Mouse (Mus musculus): ENCODE measurements around the gene Sigirr. TPM values are rescaled to one million over a fixed set of nuclear protein-coding genes. Genes with fewer than 3 reads are reported as not detected.

Sigirr gene
- polyA plus RNA-seq, 1 experiment from 2014 or later, result 2.8 TPM

DNA sequence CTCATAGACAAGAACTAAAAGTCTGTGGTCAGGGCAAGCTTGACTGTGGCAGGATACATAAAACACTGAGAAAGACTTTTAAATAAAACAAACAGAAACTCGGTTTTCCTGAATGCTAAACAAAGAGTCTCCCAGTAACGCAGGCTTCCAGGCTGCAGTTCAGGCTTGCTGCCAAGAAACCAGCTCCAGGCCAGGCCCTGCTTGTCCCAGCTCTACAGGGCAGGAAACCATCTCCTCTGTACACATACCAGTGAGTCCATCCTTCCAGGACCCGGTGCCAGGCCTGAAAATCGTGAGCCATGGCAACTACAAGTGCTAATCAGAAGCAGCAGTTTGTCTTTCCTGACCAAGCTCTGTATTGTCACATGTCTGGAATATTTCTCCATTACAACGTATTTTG lies 58.7 kb downstream of the Sigirr start:
- ATAC-seq (ENCODE audit: insufficient number of reproducible peaks, insufficient read depth, low FRiP score, low read depth), result peak; percentile 90; the same call in 1 of the 2 replicates
- Histone ChIP-seq H3K4me3 (ENCODE audit: control insufficient read depth in 1 of 2, insufficient read depth in 1 of 2, low read depth in 1 of 2, low read length in 2 of 2) (no peak overlapping the region), H3K27me3 (ENCODE audit: control insufficient read depth, insufficient read depth, low read length) (no peaks in the 10 kb centered on the region), H3K4me2 (ENCODE audit: low read length) (peak overlapping the region; percentile 36), H3K9ac (ENCODE audit: low read length) (peak overlapping the region; percentile 55; the same call in 1 of the 2 replicates), H3K4me1 (ENCODE audit: control insufficient read depth in 2 of 2, insufficient read depth in 2 of 2, low read length in 2 of 2) (peaks cover 2 to 7% of the 10 kb centered on the region in 2 experiments; a peak in 3 of 4 replicates), H3K36me3 (ENCODE audit: control insufficient read depth, insufficient read depth, low read length) (no peaks in the 10 kb centered on the region), H3K9me3 (ENCODE audit: control insufficient read depth, low read length) (no peaks in the 10 kb centered on the region), H3K27ac (replicated peaks in 1 of 2; ENCODE audit: control insufficient read depth in 1 of 2, insufficient read depth in 1 of 2, low read depth in 2 of 2, low read length in 2 of 2) (peak overlapping the region; percentile 80 to 81)
- 12% methylated on average over 5 of the region's 5 CpGs for WGBS

Other genes with a start within 250 kb of the Sigirr start
- gene Gm45785, start 244.2 kb downstream of the Sigirr start, polyA plus RNA-seq (2014; fragmentation: Nextera tagmentation; extraction: Ambion mirVana), result not detected in 2 replicates
- 40.5 and 42.8 TPM in 2 replicates for gene Ric8a, start 243.6 kb downstream of the Sigirr start, polyA plus RNA-seq (2014; fragmentation: Nextera tagmentation; extraction: Ambion mirVana)
- 35.0 and 39.5 TPM in 2 replicates for gene Bet1l, start 243.0 kb downstream of the Sigirr start, polyA plus RNA-seq (2014; fragmentation: Nextera tagmentation; extraction: Ambion mirVana)
- 55.4 and 120 TPM in 2 replicates for gene Psmd13, start 218.6 kb downstream of the Sigirr start, polyA plus RNA-seq (2014; fragmentation: Nextera tagmentation; extraction: Ambion mirVana)
- 48.4 and 57.2 TPM in 2 replicates for gene Sirt3, start 218.3 kb downstream of the Sigirr start, polyA plus RNA-seq (2014; fragmentation: Nextera tagmentation; extraction: Ambion mirVana)
- gene Cox8b, start 200.1 kb downstream of the Sigirr start, polyA plus RNA-seq (2014; fragmentation: Nextera tagmentation; extraction: Ambion mirVana), result 375 and 378 TPM in 2 replicates
- not detected in 2 replicates for gene Nlrp6, start 179.7 kb downstream of the Sigirr start, polyA plus RNA-seq (2014; fragmentation: Nextera tagmentation; extraction: Ambion mirVana)
- 11.4 and 13.0 TPM in 2 replicates for gene Pgghg, start 159.2 kb downstream of the Sigirr start, polyA plus RNA-seq (2014; fragmentation: Nextera tagmentation; extraction: Ambion mirVana)
- gene Ifitm5, start 150.3 kb downstream of the Sigirr start, polyA plus RNA-seq (2014; fragmentation: Nextera tagmentation; extraction: Ambion mirVana), result 0.65 and 0.82 TPM in 2 replicates
- gene Gm45717, start 144.6 kb downstream of the Sigirr start, polyA plus RNA-seq (2014; fragmentation: Nextera tagmentation; extraction: Ambion mirVana), result not detected in 2 replicates
- 615 and 692 TPM in 2 replicates for gene Ifitm2, start 144.6 kb downstream of the Sigirr start, polyA plus RNA-seq (2014; fragmentation: Nextera tagmentation; extraction: Ambion mirVana)
- 7.4 and 8.3 TPM in 2 replicates for gene Ifitm1, start 133.4 kb downstream of the Sigirr start, polyA plus RNA-seq (2014; fragmentation: Nextera tagmentation; extraction: Ambion mirVana)
- 89.6 and 105 TPM in 2 replicates for gene Ifitm3, start 89.8 kb downstream of the Sigirr start, polyA plus RNA-seq (2014; fragmentation: Nextera tagmentation; extraction: Ambion mirVana)
- 0.43 and 0.97 TPM in 2 replicates for gene Ifitm6, start 82.6 kb downstream of the Sigirr start, polyA plus RNA-seq (2014; fragmentation: Nextera tagmentation; extraction: Ambion mirVana)
- gene Gm17387, start 71.4 kb downstream of the Sigirr start, polyA plus RNA-seq (2014; fragmentation: Nextera tagmentation; extraction: Ambion mirVana), result not detected in 2 replicates
- 0.27 and 0.66 TPM in 2 replicates for gene B4galnt4, start 39.5 kb downstream of the Sigirr start, polyA plus RNA-seq (2014; fragmentation: Nextera tagmentation; extraction: Ambion mirVana)
- gene Pkp3, start 22.4 kb downstream of the Sigirr start, polyA plus RNA-seq (2014; fragmentation: Nextera tagmentation; extraction: Ambion mirVana), result 0.23 TPM in 1 of 2 replicates, not detected in the other
- 0.34 TPM in 1 of 2 replicates, not detected in the other for gene Ano9, start 17.2 kb upstream of the Sigirr start, polyA plus RNA-seq (2014; fragmentation: Nextera tagmentation; extraction: Ambion mirVana)
- 51.8 and 65.6 TPM in 2 replicates for gene Ptdss2, start 21.8 kb upstream of the Sigirr start, polyA plus RNA-seq (2014; fragmentation: Nextera tagmentation; extraction: Ambion mirVana)
- gene Rnh1, start 72.3 kb upstream of the Sigirr start, polyA plus RNA-seq (2014; fragmentation: Nextera tagmentation; extraction: Ambion mirVana), result 109 and 116 TPM in 2 replicates
- 93.9 and 96.7 TPM in 2 replicates for gene Hras, start 93.4 kb upstream of the Sigirr start, polyA plus RNA-seq (2014; fragmentation: Nextera tagmentation; extraction: Ambion mirVana)
- 1.6 and 2.8 TPM in 2 replicates for gene Lrrc56, start 93.6 kb upstream of the Sigirr start, polyA plus RNA-seq (2014; fragmentation: Nextera tagmentation; extraction: Ambion mirVana)
- 0.46 and 0.62 TPM in 2 replicates for gene Lmntd2, start 113.5 kb upstream of the Sigirr start, polyA plus RNA-seq (2014; fragmentation: Nextera tagmentation; extraction: Ambion mirVana)
- 12.1 and 12.4 TPM in 2 replicates for gene Rassf7, start 115.3 kb upstream of the Sigirr start, polyA plus RNA-seq (2014; fragmentation: Nextera tagmentation; extraction: Ambion mirVana)
- gene Phrf1, start 128.2 kb upstream of the Sigirr start, polyA plus RNA-seq (2014; fragmentation: Nextera tagmentation; extraction: Ambion mirVana), result 41.3 and 44.4 TPM in 2 replicates
- gene Irf7, start 165.9 kb upstream of the Sigirr start, polyA plus RNA-seq (2014; fragmentation: Nextera tagmentation; extraction: Ambion mirVana), result 2.8 and 4.7 TPM in 2 replicates
- gene Cdhr5, start 176.2 kb upstream of the Sigirr start, polyA plus RNA-seq (2014; fragmentation: Nextera tagmentation; extraction: Ambion mirVana), result not detected in 2 replicates
- gene Sct, start 178.6 kb upstream of the Sigirr start, polyA plus RNA-seq (2014; fragmentation: Nextera tagmentation; extraction: Ambion mirVana), result 1.6 and 2.3 TPM in 2 replicates
- gene Drd4, start 191.4 kb upstream of the Sigirr start, polyA plus RNA-seq (2014; fragmentation: Nextera tagmentation; extraction: Ambion mirVana), result not detected in 2 replicates
- 36.9 and 42.1 TPM in 2 replicates for gene Deaf1, start 227.1 kb upstream of the Sigirr start, polyA plus RNA-seq (2014; fragmentation: Nextera tagmentation; extraction: Ambion mirVana)
- gene Tmem80, start 227.2 kb upstream of the Sigirr start, polyA plus RNA-seq (2014; fragmentation: Nextera tagmentation; extraction: Ambion mirVana), result 17.6 and 22.2 TPM in 2 replicates
- gene Eps8l2, start 238.3 kb upstream of the Sigirr start, polyA plus RNA-seq (2014; fragmentation: Nextera tagmentation; extraction: Ambion mirVana), result 0.76 TPM in 1 of 2 replicates, not detected in the other